Comparison of ENCODE assay signal across 9 mouse cellular contexts in the genomic region with DNA sequence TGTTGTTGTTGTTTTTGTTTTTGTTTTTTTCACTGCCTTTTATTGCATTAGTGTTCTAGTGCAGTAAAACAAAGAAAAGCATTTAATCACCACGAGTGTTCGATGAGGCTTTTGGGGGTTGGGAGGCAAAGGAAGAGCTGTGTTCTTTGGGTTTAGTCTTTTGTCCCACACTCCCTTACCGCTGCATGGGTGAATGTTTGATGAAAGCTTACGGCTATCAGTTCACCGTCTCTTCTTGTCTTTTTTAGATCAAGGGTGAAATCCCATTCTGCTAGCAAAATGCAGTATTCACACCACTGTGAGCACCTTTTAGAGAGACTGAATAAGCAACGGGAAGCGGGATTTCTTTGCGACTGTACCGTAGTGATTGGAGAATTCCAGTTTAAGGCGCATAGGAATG. TPM values are rescaled to one million over a fixed set of nuclear protein-coding genes. Genes with fewer than 3 reads are reported as not detected.
A peak's percentile ranks its signal among the peaks of the same experiment; 100 is the strongest.
DNase-seq lines count a peak whose midpoint lies in the region; ATAC-seq and TF ChIP-seq lines count a peak whose summit lies in the region.
"Had no signal": no experiment of that assay in that cellular context is flagged by ENCODE, and none has a peak within 500 bp of the region (broad histone marks: within the 10 kb centered on the region; RNA-seq: fewer than 3 reads in every experiment).

No protein-coding gene starts in this region.

- peaks cover 6 to 8% of the 10 kb centered on the region in 2 experiments; a peak in 3 of 4 replicates for H3K4me1 ChIP-seq in heart, embryonic 14.5 days (ENCODE audit: control insufficient read depth in 2 of 2, insufficient read depth in 2 of 2, low read length in 2 of 2)
- H3K4me1 ChIP-seq in MEL (ENCODE audit: control insufficient read depth in 1 of 2, insufficient read depth in 2 of 2, low read length in 2 of 2) = peaks cover 0 to 8% of the 10 kb centered on the region in 2 experiments; a peak in 2 of 4 replicates
- H3K4me1 ChIP-seq in hindbrain, embryonic 10.5 days (replicated peaks) = peaks cover 20% of the 10 kb centered on the region
- H3K4me1 ChIP-seq in midbrain, embryonic 10.5 days = peaks cover 27% of the 10 kb centered on the region

- H3K27me3 ChIP-seq in heart, embryonic 14.5 days (ENCODE audit: control insufficient read depth, insufficient read depth, low read length) = no peaks in the 10 kb centered on the region
- H3K27me3 ChIP-seq in MEL (ENCODE audit: control insufficient read depth in 1 of 2, insufficient read depth in 2 of 2, low read length in 2 of 2) = no peaks in the 10 kb centered on the region
- peaks cover 14% of the 10 kb centered on the region for H3K27me3 ChIP-seq in hindbrain, embryonic 10.5 days (ENCODE audit: insufficient read depth, poor library complexity, severe bottlenecking)
- peaks cover 19% of the 10 kb centered on the region for H3K27me3 ChIP-seq in midbrain, embryonic 10.5 days (ENCODE audit: low read depth, poor library complexity, severe bottlenecking)

- H3K9ac ChIP-seq in heart, embryonic 14.5 days (ENCODE audit: low read length) = peak overlapping the region; percentile 93
- H3K9ac ChIP-seq in MEL (ENCODE audit: control insufficient read depth, low read depth, low read length, poor library complexity, severe bottlenecking) = peak overlapping the region; percentile 78

- ATAC-seq in heart, embryonic 14.5 days (ENCODE audit: insufficient number of reproducible peaks, insufficient read depth, low FRiP score, low read depth) = no peak

- peak overlapping the region; percentile 64 to 87 for H3K4me3 ChIP-seq in heart, embryonic 14.5 days (ENCODE audit: control insufficient read depth in 1 of 2, insufficient read depth in 1 of 2, low read depth in 1 of 2, low read length in 2 of 2)
- peak overlapping the region; percentile 72 to 95 for H3K4me3 ChIP-seq in MEL (ENCODE audit: control insufficient read depth in 1 of 2, insufficient read depth in 1 of 2, low read depth in 2 of 2, low read length in 2 of 2)
- peak overlapping the region; percentile 69 for H3K4me3 ChIP-seq in hindbrain, embryonic 10.5 days
- peak overlapping the region; percentile 77 for H3K4me3 ChIP-seq in midbrain, embryonic 10.5 days

- intact Hi-C loops in heart, postnatal 10 days (cut with DNase I) = loop anchor here (5.0 kb wide), 2 partner anchors 209 to 394 kb away; partner anchors contain the start of gene Prkci

- TF ChIP-seq RAD21 in MEL (IDR thresholded peaks at IDR 0.05; ENCODE audit: low read depth, low read length) = no peak

- WGBS in heart, embryonic 14.5 days = 41% methylated on average over 10 of the region's 10 CpGs
- WGBS in hindbrain, embryonic 10.5 days = 44% methylated on average over 10 of the region's 10 CpGs
- WGBS in midbrain, embryonic 10.5 days = 40% methylated on average over 10 of the region's 10 CpGs

- peaks cover 14% of the 10 kb centered on the region for H3K79me2 ChIP-seq in MEL (ENCODE audit: control insufficient read depth, insufficient read depth, low read length, poor library complexity)

- TF ChIP-seq EP300 in MEL (IDR thresholded peaks at IDR 0.05; ENCODE audit: low read depth in 1 of 2, low read length in 2 of 2) = no peak

- H3K27ac ChIP-seq in heart, embryonic 14.5 days (replicated peaks in 1 of 2; ENCODE audit: control insufficient read depth in 1 of 2, insufficient read depth in 1 of 2, low read depth in 2 of 2, low read length in 2 of 2) = no peak overlapping the region
- no peak overlapping the region for H3K27ac ChIP-seq in MEL (ENCODE audit: control insufficient read depth, low read depth, low read length)
- peak overlapping the region; percentile 93 for H3K27ac ChIP-seq in hindbrain, embryonic 10.5 days
- peak overlapping the region; percentile 91 for H3K27ac ChIP-seq in midbrain, embryonic 10.5 days (replicated peaks)

- H3K9me3 ChIP-seq in heart, embryonic 14.5 days (ENCODE audit: control insufficient read depth, low read length) = no peaks in the 10 kb centered on the region
- H3K9me3 ChIP-seq in MEL (replicated peaks; ENCODE audit: insufficient read depth, low read length) = no peaks in the 10 kb centered on the region
- no peaks in the 10 kb centered on the region for H3K9me3 ChIP-seq in hindbrain, embryonic 10.5 days
- H3K9me3 ChIP-seq in midbrain, embryonic 10.5 days (replicated peaks) = no peaks in the 10 kb centered on the region

- no peak for TF ChIP-seq CTCF in MEL (IDR thresholded peaks at IDR 0.05 in 2 of 3, conservative IDR thresholded peaks at IDR 0.05 in 1 of 3; ENCODE audit: control insufficient read depth in 1 of 3, insufficient read depth in 1 of 3, low read depth in 2 of 3, low read length in 3 of 3, poor library complexity in 1 of 3, severe bottlenecking in 1 of 3)

- TF ChIP-seq POLR2A in MEL (IDR thresholded peaks at IDR 0.05; ENCODE audit: control insufficient read depth in 1 of 2, insufficient read depth in 1 of 2, low read depth in 1 of 2, low read length in 2 of 2, poor library complexity in 1 of 2) = no peak

- peaks cover 43% of the 10 kb centered on the region for H3K36me3 ChIP-seq in heart, embryonic 14.5 days (ENCODE audit: control insufficient read depth, insufficient read depth, low read length)
- H3K36me3 ChIP-seq in MEL (ENCODE audit: control insufficient read depth in 1 of 2, insufficient read depth in 2 of 2, low read length in 2 of 2) = peaks cover 8 to 14% of the 10 kb centered on the region in 2 experiments; a peak in 3 of 4 replicates
- peaks cover 39% of the 10 kb centered on the region for H3K36me3 ChIP-seq in hindbrain, embryonic 10.5 days
- H3K36me3 ChIP-seq in midbrain, embryonic 10.5 days = peaks cover 30% of the 10 kb centered on the region

- DNase-seq in heart, postnatal 10 days = no peak
- DNase-seq in MEL (ENCODE audit: low read depth, low spot score) = no peak
- no peak for DNase-seq in hindbrain, embryonic 10.5 days (ENCODE audit: low spot score)
- DNase-seq in midbrain, embryonic 10.5 days (ENCODE audit: low spot score) = no peak
- no peak for DNase-seq in right cerebral cortex, postnatal 10 days (ENCODE audit: low spot score in 2 of 2)
- DNase-seq in cerebellum, adult 11 months = no peak
- DNase-seq in lung, postnatal 14 days = no peak

- H3K4me2 ChIP-seq in heart, embryonic 14.5 days (ENCODE audit: low read length) = peak overlapping the region; percentile 74

TF ChIP-seq in MEL, 35 proteins besides CTCF, POLR2A, EP300 and RAD21 (continues in another document):
- TF ChIP-seq E2F4 (IDR thresholded peaks at IDR 0.05; ENCODE audit: borderline replicate concordance, low read depth, low read length) (no peak), MXI1 (IDR thresholded peaks at IDR 0.05; ENCODE audit: low read depth, low read length) (no peak), MAFK (IDR thresholded peaks at IDR 0.05; ENCODE audit: borderline replicate concordance, low read depth, low read length) (no peak), USF1 (IDR thresholded peaks at IDR 0.05; ENCODE audit: low read depth, low read length) (no peak), NRF1 (IDR thresholded peaks at IDR 0.05; ENCODE audit: insufficient read depth, low read depth, low read length, poor library complexity, severe bottlenecking) (no peak), SMC3 (IDR thresholded peaks at IDR 0.05; ENCODE audit: low read depth, low read length) (no peak), GATA1 (IDR thresholded peaks at IDR 0.05; ENCODE audit: low read depth, low read length) (no peak), MYB (IDR thresholded peaks at IDR 0.05; ENCODE audit: low read depth, low read length) (no peak)

RNA-seq across cellular contexts. Expression of gene Mynn, which starts 1.4 kb away (rescaled TPM):
- polyA plus RNA-seq in heart, embryonic 14.5 days (2014; fragmentation: Nextera tagmentation; extraction: Ambion mirVana) = 23.4 and 25.9 TPM in 2 replicates
- total RNA-seq in heart, postnatal 10 days (2021) = 10 to 100 TPM; 14.7 to 18.5 TPM
- total RNA-seq in MEL (2012; rRNA removed) = 13.9 and 17.0 TPM in 2 replicates
- polyA plus RNA-seq in MEL (2012; ENCODE audit: insufficient read depth in 1 of 2, insufficient read length in 2 of 2, low read depth in 1 of 2, low replicate concordance in 2 of 2, missing spikeins in 1 of 2) = 10 to 100 TPM in 1 of 2 experiments, not detected in 1; 12.3 TPM
- polyA plus RNA-seq in hindbrain, embryonic 10.5 days (2016; fragmentation: Nextera tagmentation; extraction: Ambion mirVana) = 24.3 and 28.1 TPM in 2 replicates
- 32.4 and 35.0 TPM in 2 replicates for polyA plus RNA-seq in midbrain, embryonic 10.5 days (2016; fragmentation: Nextera tagmentation; extraction: Ambion mirVana)

RNA-seq across cellular contexts. Expression of gene Actrt3, which starts 3.5 kb away (rescaled TPM):
- polyA plus RNA-seq in heart, embryonic 14.5 days (2014; fragmentation: Nextera tagmentation; extraction: Ambion mirVana) = not detected in 2 replicates
- total RNA-seq in heart, postnatal 10 days (2021) = not detected
- 0.08 TPM in 1 of 2 replicates, not detected in the other for total RNA-seq in MEL (2012; rRNA removed)
- under 1 TPM in 1 of 2 experiments, not detected in 1; 0.04 TPM for polyA plus RNA-seq in MEL (2012; ENCODE audit: insufficient read depth in 1 of 2, insufficient read length in 2 of 2, low read depth in 1 of 2, low replicate concordance in 2 of 2, missing spikeins in 1 of 2)
- 0.14 TPM in 1 of 2 replicates, not detected in the other for polyA plus RNA-seq in hindbrain, embryonic 10.5 days (2016; fragmentation: Nextera tagmentation; extraction: Ambion mirVana)
- polyA plus RNA-seq in midbrain, embryonic 10.5 days (2016; fragmentation: Nextera tagmentation; extraction: Ambion mirVana) = 0.10 TPM in 1 of 2 replicates, not detected in the other
- total RNA-seq: neutrophil, adult 5-6 weeks had no signal

RNA-seq across cellular contexts. Expression of gene Lrriq4, which starts 41.1 kb away (rescaled TPM):
- polyA plus RNA-seq in heart, embryonic 14.5 days (2014; fragmentation: Nextera tagmentation; extraction: Ambion mirVana) = 0.11 TPM in 1 of 2 replicates, not detected in the other
- not detected for total RNA-seq in heart, postnatal 10 days (2021)
- total RNA-seq in MEL (2012; rRNA removed) = not detected in 2 replicates
- not detected for polyA plus RNA-seq in MEL (2012; ENCODE audit: insufficient read depth in 1 of 2, insufficient read length in 2 of 2, low read depth in 1 of 2, low replicate concordance in 2 of 2, missing spikeins in 1 of 2)
- polyA plus RNA-seq in hindbrain, embryonic 10.5 days (2016; fragmentation: Nextera tagmentation; extraction: Ambion mirVana) = not detected in 2 replicates
- not detected in 2 replicates for polyA plus RNA-seq in midbrain, embryonic 10.5 days (2016; fragmentation: Nextera tagmentation; extraction: Ambion mirVana)
- total RNA-seq: neutrophil, adult 5-6 weeks had no signal

RNA-seq across cellular contexts. Expression of gene Lrrc34, which starts 44.4 kb away (rescaled TPM):
- polyA plus RNA-seq in heart, embryonic 14.5 days (2014; fragmentation: Nextera tagmentation; extraction: Ambion mirVana) = 0.27 and 0.68 TPM in 2 replicates
- total RNA-seq in heart, postnatal 10 days (2021) = not detected
- total RNA-seq in MEL (2012; rRNA removed) = not detected in 2 replicates
- not detected for polyA plus RNA-seq in MEL (2012; ENCODE audit: insufficient read depth in 1 of 2, insufficient read length in 2 of 2, low read depth in 1 of 2, low replicate concordance in 2 of 2, missing spikeins in 1 of 2)
- 3.6 and 4.0 TPM in 2 replicates for polyA plus RNA-seq in hindbrain, embryonic 10.5 days (2016; fragmentation: Nextera tagmentation; extraction: Ambion mirVana)
- 1.8 and 2.5 TPM in 2 replicates for polyA plus RNA-seq in midbrain, embryonic 10.5 days (2016; fragmentation: Nextera tagmentation; extraction: Ambion mirVana)
- total RNA-seq: neutrophil, adult 5-6 weeks had no signal

RNA-seq across cellular contexts. Expression of gene Mecom, which starts 55.4 kb away (rescaled TPM):
- 23.0 and 24.1 TPM in 2 replicates for polyA plus RNA-seq in heart, embryonic 14.5 days (2014; fragmentation: Nextera tagmentation; extraction: Ambion mirVana)
- 10 to 100 TPM; 27.4 to 35.8 TPM for total RNA-seq in heart, postnatal 10 days (2021)
- total RNA-seq in MEL (2012; rRNA removed) = 0.04 and 0.10 TPM in 2 replicates
- polyA plus RNA-seq in MEL (2012; ENCODE audit: insufficient read depth in 1 of 2, insufficient read length in 2 of 2, low read depth in 1 of 2, low replicate concordance in 2 of 2, missing spikeins in 1 of 2) = not detected
- 25.8 and 26.7 TPM in 2 replicates for polyA plus RNA-seq in hindbrain, embryonic 10.5 days (2016; fragmentation: Nextera tagmentation; extraction: Ambion mirVana)
- polyA plus RNA-seq in midbrain, embryonic 10.5 days (2016; fragmentation: Nextera tagmentation; extraction: Ambion mirVana) = 22.6 and 34.8 TPM in 2 replicates
- total RNA-seq: neutrophil, adult 5-6 weeks had no signal

Comparison
In these comparisons a context has a peak if more than half of its experiments do, and no peak if none do; other contexts are left out.
1. H3K27ac ChIP-seq: peak in hindbrain, embryonic 10.5 days (single experiment) and midbrain, embryonic 10.5 days (single experiment); none in heart, embryonic 14.5 days (0 of 2) and MEL (single experiment).
2. Peak in every context shown above with its lines, with median percentiles within 50 percentile points of each other: H3K4me3 ChIP-seq.